Mouse (Mus musculus) adrenal gland (tissue): ENCODE measurements around the gene Prss16.

Source experiments
- intact Hi-C: fragments of 180-260 bp; cut with DNase I; formaldehyde crosslinking; loops from one replicate; pipeline ENCODE4 v1.15.1; 2025
- microRNA-seq, 2 experiments: library from miRNA; unstranded; fragments of <30 nt; microRNA quantifications; one replicate each; pipeline ENCODE4; 2019

Prss16 gene

DNA sequence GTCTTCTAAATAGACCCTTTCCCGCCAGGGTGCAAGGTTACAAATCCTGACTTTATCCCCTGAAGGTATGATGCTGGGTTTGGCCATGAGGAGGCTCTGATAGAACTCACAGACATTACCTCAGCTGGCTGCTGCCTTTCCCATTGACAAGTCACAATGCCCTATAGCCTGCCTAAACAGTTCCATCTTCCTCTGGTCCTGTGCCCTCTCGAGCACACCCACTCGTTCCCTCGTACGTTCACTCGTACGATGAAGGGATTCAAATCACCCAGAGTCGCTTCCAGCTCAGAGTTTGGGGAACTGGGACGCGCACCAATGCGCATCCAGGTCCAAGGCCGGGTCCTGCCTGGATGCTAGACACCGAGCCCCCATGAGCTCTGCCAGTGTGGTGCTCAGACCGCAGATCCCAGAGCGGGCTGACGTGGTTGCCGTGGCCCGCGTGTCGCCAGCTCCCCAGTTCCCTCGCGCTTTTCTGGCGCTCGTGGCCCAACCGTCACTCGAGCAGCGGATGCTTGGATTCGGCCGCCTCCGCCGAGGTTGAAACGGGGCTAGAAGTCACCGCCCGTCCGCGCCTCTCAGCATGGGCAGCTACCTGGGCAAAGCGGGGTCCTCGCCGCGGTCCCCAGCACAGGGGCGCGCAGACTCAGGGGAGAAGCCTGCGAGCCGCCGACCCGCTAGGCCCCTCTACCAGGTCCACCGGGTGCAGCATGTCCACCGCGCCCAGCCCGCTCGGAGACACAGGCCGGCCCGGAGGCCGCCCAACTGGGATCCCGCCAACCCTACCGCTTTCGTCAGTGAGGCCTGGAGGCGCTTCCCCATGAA lies 28.4 kb downstream of the Prss16 start, which contains the start of gene Pom121l2:
Gene Pom121l2, plus strand, starts transcription at position 214 of the 822 bp plus-strand sequence.
- intact Hi-C loops: no loop called here

DNA sequence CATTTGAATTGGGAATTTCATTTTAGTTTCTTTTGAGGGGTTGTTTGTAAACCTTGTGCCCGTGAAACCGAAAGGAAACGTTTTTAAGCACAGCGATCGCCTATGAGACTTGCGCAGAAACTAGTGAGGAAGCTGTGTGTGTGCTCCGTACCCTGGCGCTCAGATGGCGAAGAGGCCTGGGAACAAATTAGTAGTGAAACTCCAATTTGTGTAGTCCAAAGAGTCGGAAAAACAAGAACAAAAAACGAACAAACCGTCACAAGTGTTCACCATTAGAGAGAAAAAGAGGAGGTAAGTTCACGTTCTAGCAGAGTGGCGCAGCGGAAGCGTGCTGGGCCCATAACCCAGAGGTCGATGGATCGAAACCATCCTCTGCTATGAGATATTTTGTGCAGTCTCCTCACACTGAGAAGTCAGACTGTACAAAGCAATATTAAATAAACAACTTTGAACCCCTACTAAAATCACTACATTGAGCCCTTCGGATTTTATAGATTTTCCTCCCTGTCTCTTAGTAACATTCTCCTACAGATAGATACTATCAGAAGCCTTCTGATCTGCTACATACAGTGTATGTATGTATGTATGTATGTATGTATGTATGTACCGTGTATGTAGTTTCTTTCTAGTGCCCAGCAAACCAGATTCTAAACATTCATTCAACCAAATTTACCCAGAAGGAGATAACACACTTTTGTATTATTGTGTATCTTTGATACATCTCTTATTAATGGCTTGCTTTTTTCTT lies 34.6 kb downstream of the Prss16 start:
- intact Hi-C loops: loop anchor here (1.0 to 5.0 kb wide), 2 partner anchors 33 to 54 kb away; no protein-coding TSS in a partner anchor

DNA sequence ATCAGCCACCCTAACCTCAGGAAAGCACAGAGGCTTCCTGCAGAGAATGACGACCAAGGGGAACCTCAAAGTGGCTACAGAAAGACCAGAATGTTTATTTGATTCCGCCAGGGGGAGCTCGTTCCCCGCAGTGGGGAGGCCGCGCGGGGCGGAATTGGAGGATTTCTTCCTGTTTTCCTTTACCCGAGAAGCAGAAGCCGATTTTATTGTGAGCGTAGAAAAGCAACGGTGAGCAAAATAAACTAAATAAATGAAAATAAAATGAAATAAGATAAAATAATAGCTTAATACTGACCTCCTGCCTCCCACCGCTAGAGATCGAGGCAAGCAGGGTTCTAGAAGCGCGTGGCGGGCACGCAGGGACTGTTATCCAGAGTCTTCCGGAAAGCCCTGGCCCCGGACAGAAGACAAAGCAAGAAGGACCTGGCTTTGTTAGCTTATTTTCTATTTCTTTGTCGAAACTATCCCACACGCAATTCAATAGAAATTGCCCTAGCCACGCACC lies 35.3 kb downstream of the Prss16 start:
- intact Hi-C loops: loop anchor here (1.0 kb wide), 1 partner anchor 55 kb away; no protein-coding TSS in a partner anchor

DNA sequence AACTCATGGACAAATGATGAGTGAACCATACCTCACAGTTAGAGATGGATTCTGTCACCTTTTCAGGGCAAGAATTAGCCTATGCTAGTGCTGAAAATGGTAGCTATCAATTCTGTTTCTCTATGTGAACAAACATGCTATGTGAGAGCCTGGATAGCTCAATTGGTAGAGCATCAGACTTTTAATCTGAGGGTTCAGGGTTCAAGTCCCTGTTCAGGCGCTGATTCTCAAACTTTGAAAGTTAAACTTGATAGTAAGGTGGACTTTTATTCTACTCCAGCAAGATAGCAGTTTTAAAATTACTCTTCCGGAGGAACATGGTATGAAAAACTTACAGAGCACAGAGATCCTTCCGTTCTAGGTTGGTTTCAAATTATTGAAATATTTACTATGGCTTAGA lies 37.9 kb downstream of the Prss16 start:
- intact Hi-C loops: no loop called here

DNA sequence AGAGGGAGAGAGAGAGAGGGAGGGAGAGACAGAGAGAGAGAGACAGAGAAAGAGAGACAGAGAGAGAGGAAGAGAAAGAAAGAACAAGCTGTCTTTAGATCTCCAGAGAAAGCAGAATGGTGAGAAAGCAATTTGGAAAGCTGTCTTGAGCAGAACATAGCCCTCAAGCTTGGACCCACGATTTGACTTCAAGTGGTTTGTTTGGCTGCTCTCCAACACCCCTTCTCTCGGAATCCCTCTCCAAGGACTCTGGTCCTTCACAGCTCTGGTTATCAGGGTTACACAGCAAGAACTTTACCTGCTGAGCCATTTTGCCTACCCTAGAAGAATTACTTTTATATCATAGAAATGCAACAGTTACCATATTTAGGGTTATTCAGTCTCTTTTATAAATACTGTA lies 39.7 kb downstream of the Prss16 start:
- intact Hi-C loops: no loop called here

DNA sequence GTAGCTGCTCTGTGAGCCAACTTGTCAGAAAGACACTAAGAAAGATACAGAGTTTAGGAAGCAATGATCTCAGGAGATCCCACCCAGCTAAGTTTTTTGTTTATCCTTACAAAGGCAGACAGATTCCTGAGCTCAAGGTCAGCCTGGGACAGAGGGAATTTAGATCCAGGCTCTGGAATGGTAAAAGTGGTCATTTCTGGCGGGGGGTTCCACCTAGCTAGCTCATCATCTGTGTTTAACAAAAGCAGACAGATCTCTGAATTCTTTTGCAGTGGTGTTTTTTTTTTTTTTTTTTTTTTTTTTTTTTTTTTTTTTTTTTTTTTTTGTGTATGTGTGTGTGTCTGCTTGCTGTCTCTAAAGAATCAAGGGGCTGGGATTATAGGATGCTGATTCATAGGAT lies 40.3 kb downstream of the Prss16 start:
- intact Hi-C loops: no loop called here

Small RNA genes lying within 50 kb of the gene (microRNA-seq; reads per million reads assigned to microRNA genes)
- gene Gm44390: 0 reads per million in 2 experiments
- gene Gm44486: 0 reads per million in 2 experiments
